Mouse (Mus musculus): Measurements from ENCODE around the gene Tas1r1.

GRCm38 (mm10) chr4:152041924-152042641 is 3.7 kb upstream of the Tas1r1 start:
- TF ChIP-seq GATA1 (IDR thresholded peaks at IDR 0.05; ENCODE audit: low read length): no peak
- no peak for TF ChIP-seq TAL1 (IDR thresholded peaks at IDR 0.05; ENCODE audit: low read length)

Measured in erythroblast, embryonic 14.5 days (primary cell).